Mouse (Mus musculus) lung, embryonic 15.5 days (tissue): ENCODE results near the gene Sh3bp5. TPM values are rescaled to one million over a fixed set of nuclear protein-coding genes. Genes with fewer than 3 reads are reported as not detected.
A peak's percentile ranks its signal among the peaks of the same experiment; 100 is the strongest.

Experiments used
- ATAC-seq: fragments of 200-750 bp; cut with Nextera tagmentation; 2 replicates; pipeline ENCODE4 v1.8.0; 2017; ENCODE audit warnings: moderate number of reproducible peaks, borderline replicate concordance; ENCODE audit not compliant: low FRiP score, low TSS enrichment; ENCODE audit errors: extremely low read depth
- H3K27ac ChIP-seq: fragments of 300-500 bp; sonication (generic); 2 replicates; pipeline ENCODE4 v1.5.1; 2015; ENCODE audit warnings: moderate library complexity, mild to moderate bottlenecking, inconsistent platforms
- H3K27me3 ChIP-seq: fragments of 300-500 bp; sonication (generic); 2 replicates; pipeline ENCODE4 v1.6.1; 2015; ENCODE audit warnings: inconsistent platforms
- H3K36me3 ChIP-seq: fragments of 300-500 bp; sonication (generic); 2 replicates; pipeline ENCODE4 v1.6.1; 2015; ENCODE audit warnings: inconsistent platforms
- H3K4me1 ChIP-seq: fragments of 300-500 bp; sonication (generic); 2 replicates; pipeline ENCODE4 v1.6.1; 2015; ENCODE audit warnings: inconsistent platforms
- H3K4me2 ChIP-seq: fragments of 300-500 bp; sonication (generic); 2 replicates; pipeline ENCODE4 v1.6.1; 2015; ENCODE audit warnings: inconsistent platforms, mild to moderate bottlenecking, moderate library complexity
- H3K4me3 ChIP-seq: fragments of 300-500 bp; sonication (generic); 2 replicates; pipeline ENCODE4 v1.5.1; 2015; ENCODE audit warnings: mild to moderate bottlenecking, inconsistent platforms
- H3K9ac ChIP-seq: fragments of 300-500 bp; sonication (generic); 2 replicates; pipeline ENCODE4 v1.6.1; 2015; ENCODE audit warnings: inconsistent platforms
- H3K9me3 ChIP-seq: fragments of 300-500 bp; sonication (generic); 2 replicates; pipeline ENCODE4 v1.6.1; 2016; ENCODE audit warnings: inconsistent platforms
- WGBS: fragments of 180-500 bp; shearing (Covaris S2); methylation state at CpG from one replicate; pipeline ENCODE4 v1.1.7; 2015; 5-methylcytosine and 5-hydroxymethylcytosine counted together
- polyA plus RNA-seq: library from polyadenylated mRNA; unstranded; fragments of >200 nt; fragmentation: Nextera tagmentation; extraction: Ambion mirVana; gene quantifications from 2 replicates; pipeline ENCODE4 v1.2.1, GENCODE M21; 2015

The Sh3bp5 gene
- polyA plus RNA-seq, 1 experiment from 2014 or later = 26.4 TPM

GRCm38 (mm10) chr14:31345367-31345766 lies 90.5 kb downstream of the Sh3bp5 start:
- Histone ChIP-seq H3K4me2 (no peak overlapping the region), H3K36me3 (peaks cover 25% of the 10 kb centered on the region; the same call in 1 of the 2 replicates), H3K27me3 (no peaks in the 10 kb centered on the region), H3K9ac (no peak overlapping the region), H3K9me3 (no peaks in the 10 kb centered on the region), H3K4me1 (no peaks in the 10 kb centered on the region), H3K4me3 (no peak overlapping the region), H3K27ac (no peak overlapping the region)
- ATAC-seq = no peak
- 78% methylated on average over 1 of the region's 1 CpGs for WGBS

GRCm38 (mm10) chr14:31343241-31343640 lies 92.6 kb downstream of the Sh3bp5 start:
- Histone ChIP-seq H3K4me2 (no peak overlapping the region), H3K4me3 (no peak overlapping the region), H3K27me3 (no peaks in the 10 kb centered on the region), H3K9me3 (no peaks in the 10 kb centered on the region), H3K9ac (no peak overlapping the region), H3K36me3 (peaks cover 25% of the 10 kb centered on the region; the same call in 1 of the 2 replicates), H3K4me1 (no peaks in the 10 kb centered on the region), H3K27ac (no peak overlapping the region)
- ATAC-seq = no peak
- 70% methylated on average over 8 of the region's 8 CpGs for WGBS

GRCm38 (mm10) chr14:31337947-31338346 lies 97.9 kb downstream of the Sh3bp5 start:
- no peaks in the 10 kb centered on the region for H3K9me3 ChIP-seq
- H3K27me3 ChIP-seq = no peaks in the 10 kb centered on the region
- H3K4me2 ChIP-seq = peak overlapping the region; percentile 72
- ATAC-seq = no peak
- H3K4me1 ChIP-seq = peaks cover 14% of the 10 kb centered on the region
- peak overlapping the region; percentile 85 for H3K4me3 ChIP-seq
- H3K27ac ChIP-seq = no peak overlapping the region
- peaks cover 6% of the 10 kb centered on the region; the same call in 1 of the 2 replicates for H3K36me3 ChIP-seq
- H3K9ac ChIP-seq = no peak overlapping the region

- no peaks in the 10 kb centered on the region for H3K27me3 ChIP-seq
- no peak overlapping the region for H3K27ac ChIP-seq
- H3K4me3 ChIP-seq = peak overlapping the region; percentile 85
- peaks cover 6% of the 10 kb centered on the region; the same call in 1 of the 2 replicates for H3K36me3 ChIP-seq
- WGBS = 25% methylated on average over 7 of the region's 7 CpGs
- H3K9me3 ChIP-seq = no peaks in the 10 kb centered on the region
- H3K4me1 ChIP-seq = peaks cover 14% of the 10 kb centered on the region
- ATAC-seq = no peak
- peak overlapping the region; percentile 86 for H3K9ac ChIP-seq
- peak overlapping the region; percentile 72 for H3K4me2 ChIP-seq
Observed at GRCm38 (mm10) chr14:31337406-31337805, 98.5 kb downstream of the Sh3bp5 start.

GRCm38 (mm10) chr14:31336369-31337155 lies 99.3 kb downstream of the Sh3bp5 start, which contains the start of gene Capn7:
Capn7 (plus strand) TSS chr14:31336638.
- H3K9ac ChIP-seq = peak within 1 kb of the TSS; percentile 86
- peak within 1 kb of the TSS; percentile 85 for H3K4me3 ChIP-seq
- H3K9me3 ChIP-seq = no peaks in the 10 kb centered on the region
- peaks cover 14% of the 10 kb centered on the region for H3K4me1 ChIP-seq
- ATAC-seq = peak; percentile 97
- peaks cover 6% of the 10 kb centered on the region; the same call in 1 of the 2 replicates for H3K36me3 ChIP-seq
- no peaks in the 10 kb centered on the region for H3K27me3 ChIP-seq
- H3K4me2 ChIP-seq = peak within 1 kb of the TSS; percentile 72
- under 1% methylated on average over 76 of the region's 78 CpGs for WGBS
- H3K27ac ChIP-seq = peak within 1 kb of the TSS; percentile 96

GRCm38 (mm10) chr14:31335765-31336164 lies 100.1 kb downstream of the Sh3bp5 start:
- H3K27me3 ChIP-seq = no peaks in the 10 kb centered on the region
- peaks cover 2% of the 10 kb centered on the region; the same call in 1 of the 2 replicates for H3K36me3 ChIP-seq
- no peaks in the 10 kb centered on the region for H3K9me3 ChIP-seq
- H3K4me3 ChIP-seq = peak overlapping the region; percentile 85
- peaks cover 14% of the 10 kb centered on the region for H3K4me1 ChIP-seq
- WGBS = 46% methylated on average over 3 of the region's 3 CpGs
- no peak overlapping the region for H3K9ac ChIP-seq
- H3K27ac ChIP-seq = no peak overlapping the region
- H3K4me2 ChIP-seq = peak overlapping the region; percentile 61
- ATAC-seq = no peak

- no peak for ATAC-seq
- Histone ChIP-seq H3K27ac (no peak overlapping the region), H3K36me3 (no peaks in the 10 kb centered on the region), H3K27me3 (no peaks in the 10 kb centered on the region), H3K9me3 (no peaks in the 10 kb centered on the region), H3K9ac (no peak overlapping the region), H3K4me3 (no peak overlapping the region), H3K4me1 (peaks cover 4% of the 10 kb centered on the region), H3K4me2 (no peak overlapping the region)
- WGBS = 74% methylated on average over 4 of the region's 4 CpGs
Observed at GRCm38 (mm10) chr14:31330957-31331356, 104.9 kb downstream of the Sh3bp5 start.

- no peaks in the 10 kb centered on the region for H3K36me3 ChIP-seq
- no peaks in the 10 kb centered on the region for H3K9me3 ChIP-seq
- H3K4me1 ChIP-seq = no peaks in the 10 kb centered on the region
- H3K27ac ChIP-seq = no peak overlapping the region
- H3K9ac ChIP-seq = no peak overlapping the region
- 46% methylated on average over 2 of the region's 2 CpGs for WGBS
- no peak overlapping the region for H3K4me2 ChIP-seq
- ATAC-seq = no peak
- H3K27me3 ChIP-seq = no peaks in the 10 kb centered on the region
- no peak overlapping the region for H3K4me3 ChIP-seq
Observed at GRCm38 (mm10) chr14:31329741-31330140, 106.1 kb downstream of the Sh3bp5 start.

GRCm38 (mm10) chr14:31327681-31328080 lies 108.2 kb downstream of the Sh3bp5 start:
- 0 out of 2 replicates have a peak, but pooled peaks cover 7% of the 10 kb centered on the region for H3K4me1 ChIP-seq
- H3K4me2 ChIP-seq = no peak overlapping the region
- no peak overlapping the region for H3K9ac ChIP-seq
- 62% methylated on average over 4 of the region's 4 CpGs for WGBS
- no peaks in the 10 kb centered on the region for H3K36me3 ChIP-seq
- no peak for ATAC-seq
- H3K9me3 ChIP-seq = no peaks in the 10 kb centered on the region
- no peak overlapping the region for H3K4me3 ChIP-seq
- no peak overlapping the region for H3K27ac ChIP-seq
- no peaks in the 10 kb centered on the region for H3K27me3 ChIP-seq

- WGBS = 74% methylated on average over 1 of the region's 1 CpGs
- Histone ChIP-seq H3K9me3 (no peaks in the 10 kb centered on the region), H3K4me1 (0 out of 2 replicates have a peak, but pooled peaks cover 7% of the 10 kb centered on the region), H3K27ac (no peak overlapping the region), H3K9ac (no peak overlapping the region), H3K4me2 (no peak overlapping the region), H3K4me3 (no peak overlapping the region), H3K27me3 (no peaks in the 10 kb centered on the region), H3K36me3 (no peaks in the 10 kb centered on the region)
- no peak for ATAC-seq
Observed at GRCm38 (mm10) chr14:31327196-31327595, 108.7 kb downstream of the Sh3bp5 start.

- 57% methylated on average over 7 of the region's 7 CpGs for WGBS
- H3K4me2 ChIP-seq = no peak overlapping the region
- H3K27ac ChIP-seq = no peak overlapping the region
- no peaks in the 10 kb centered on the region for H3K27me3 ChIP-seq
- H3K4me3 ChIP-seq = no peak overlapping the region
- no peaks in the 10 kb centered on the region for H3K36me3 ChIP-seq
- no peak for ATAC-seq
- H3K4me1 ChIP-seq = 0 out of 2 replicates have a peak, but pooled peaks cover 7% of the 10 kb centered on the region
- H3K9ac ChIP-seq = no peak overlapping the region
- no peaks in the 10 kb centered on the region for H3K9me3 ChIP-seq
Observed at GRCm38 (mm10) chr14:31326770-31327169, 109.1 kb downstream of the Sh3bp5 start.

- 38% methylated on average over 5 of the region's 5 CpGs for WGBS
- Histone ChIP-seq H3K4me1 (0 out of 2 replicates have a peak, but pooled peaks cover 7% of the 10 kb centered on the region), H3K9ac (no peak overlapping the region), H3K4me3 (no peak overlapping the region), H3K27me3 (no peaks in the 10 kb centered on the region), H3K36me3 (no peaks in the 10 kb centered on the region), H3K9me3 (no peaks in the 10 kb centered on the region), H3K27ac (no peak overlapping the region), H3K4me2 (no peak overlapping the region)
- ATAC-seq = no peak
Observed at GRCm38 (mm10) chr14:31325551-31325950, 110.3 kb downstream of the Sh3bp5 start.
